Mouse (Mus musculus): ENCODE data around the gene Ring1. TPM values are rescaled to one million over a fixed set of nuclear protein-coding genes. Genes with fewer than 3 reads are reported as not detected.

The Ring1 gene
- polyA plus RNA-seq (2015; fragmentation: Nextera tagmentation; extraction: Ambion mirVana) = 14.7 and 18.7 TPM in 2 replicates

GRCm38 (mm10) chr17:34024317-34024821, at the start of gene Ring1:
TSS of gene Ring1 (minus strand) at chr17:34024680.
- Histone ChIP-seq H3K27ac (ENCODE audit: low read length) (peak within 1 kb of the TSS; percentile 96), H3K36me3 (ENCODE audit: insufficient read depth, low read length) (peaks cover 39% of the 10 kb centered on the region), H3K9ac (replicated peaks; ENCODE audit: low read length) (peak within 1 kb of the TSS; percentile 80), H3K9me3 (ENCODE audit: low read length) (peaks cover 10% of the 10 kb centered on the region; the same call in 1 of the 2 replicates), H3K4me2 (replicated peaks; ENCODE audit: low read depth, low read length) (peak within 1 kb of the TSS; percentile 85), H3K4me1 (ENCODE audit: insufficient read depth, low read length) (peaks cover 43% of the 10 kb centered on the region), H3K4me3 (ENCODE audit: low read length) (peak within 1 kb of the TSS; percentile 65), H3K27me3 (ENCODE audit: insufficient read depth, low read length) (no peaks in the 10 kb centered on the region)
- ATAC-seq (ENCODE audit: low FRiP score, low TSS enrichment) = peak; percentile 72
- WGBS = 0% methylated on average over 53 of the region's 58 CpGs

DNA sequence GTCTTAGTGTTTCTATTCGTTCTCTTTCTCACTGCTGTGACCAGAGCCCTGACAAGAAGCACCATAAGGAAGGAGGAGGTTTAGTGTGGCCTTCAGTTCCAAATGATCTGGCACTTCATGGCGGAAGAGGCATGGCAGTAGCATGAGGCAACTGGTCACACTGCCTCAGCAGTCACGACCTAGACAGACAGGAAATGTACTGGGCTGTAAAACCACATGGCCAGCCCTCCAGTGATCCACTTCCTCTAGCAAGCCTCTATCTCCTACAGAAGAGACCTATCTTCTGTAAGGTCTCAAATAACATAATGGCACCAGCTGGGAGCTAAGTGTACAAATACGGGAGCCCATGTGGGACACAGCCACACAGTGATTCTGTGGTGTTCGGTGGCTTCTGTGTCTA, 47.6 kb upstream of the Ring1 start:
- no peak overlapping the region for H3K4me3 ChIP-seq (ENCODE audit: low read length)
- no peaks in the 10 kb centered on the region for H3K36me3 ChIP-seq (ENCODE audit: insufficient read depth, low read length)
- H3K9me3 ChIP-seq (ENCODE audit: low read length) = peaks cover 3% of the 10 kb centered on the region; the same call in 1 of the 2 replicates
- WGBS = 70% methylated on average over 5 of the region's 5 CpGs
- peaks cover 16% of the 10 kb centered on the region for H3K27me3 ChIP-seq (ENCODE audit: insufficient read depth, low read length)
- H3K4me2 ChIP-seq (replicated peaks; ENCODE audit: low read depth, low read length) = no peak overlapping the region
- H3K4me1 ChIP-seq (ENCODE audit: insufficient read depth, low read length) = no peaks in the 10 kb centered on the region
- no peak overlapping the region for H3K9ac ChIP-seq (replicated peaks; ENCODE audit: low read length)
- no peak for ATAC-seq (ENCODE audit: low FRiP score, low TSS enrichment)
- no peak overlapping the region for H3K27ac ChIP-seq (ENCODE audit: low read length)

DNA sequence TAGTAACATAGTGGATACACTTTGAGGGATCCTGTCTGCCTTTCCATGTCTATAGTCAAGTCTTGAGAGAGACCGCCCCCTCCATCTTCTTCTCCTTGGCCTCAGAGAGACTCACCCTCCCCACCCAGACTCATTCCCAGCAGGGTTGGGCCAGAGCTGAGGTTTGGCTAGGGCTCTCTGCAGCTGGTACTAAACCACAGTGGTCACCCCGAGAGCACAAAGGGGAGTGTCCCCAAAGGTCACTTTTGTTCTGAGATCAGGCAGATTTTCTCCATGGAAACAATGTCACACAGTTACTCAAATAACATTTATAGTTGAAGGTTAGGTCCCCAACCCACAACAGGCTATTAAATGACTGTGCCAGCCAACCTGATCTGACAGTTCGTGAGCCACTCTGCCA, 44.4 kb upstream of the Ring1 start:
- ATAC-seq (ENCODE audit: low FRiP score, low TSS enrichment) = no peak

GRCm38 (mm10) chr17:34057224-34057623, 32.7 kb upstream of the Ring1 start:
- H3K4me1 ChIP-seq (ENCODE audit: insufficient read depth, low read length) = peaks cover 8% of the 10 kb centered on the region
- H3K9me3 ChIP-seq (ENCODE audit: low read length) = no peaks in the 10 kb centered on the region
- WGBS = 54% methylated on average over 7 of the region's 7 CpGs
- no peak for ATAC-seq (ENCODE audit: low FRiP score, low TSS enrichment)
- no peak overlapping the region for H3K27ac ChIP-seq (ENCODE audit: low read length)
- H3K9ac ChIP-seq (replicated peaks; ENCODE audit: low read length) = no peak overlapping the region
- H3K4me3 ChIP-seq (ENCODE audit: low read length) = no peak overlapping the region
- H3K4me2 ChIP-seq (replicated peaks; ENCODE audit: low read depth, low read length) = no peak overlapping the region
- no peaks in the 10 kb centered on the region for H3K36me3 ChIP-seq (ENCODE audit: insufficient read depth, low read length)
- no peaks in the 10 kb centered on the region for H3K27me3 ChIP-seq (ENCODE audit: insufficient read depth, low read length)

More for the DNA sequence above, 44.4 kb upstream of the Ring1 start:
- H3K4me3 ChIP-seq (ENCODE audit: low read length) = no peak overlapping the region
- H3K27ac ChIP-seq (ENCODE audit: low read length) = no peak overlapping the region
- H3K4me2 ChIP-seq (replicated peaks; ENCODE audit: low read depth, low read length) = no peak overlapping the region
- peaks cover 3% of the 10 kb centered on the region; the same call in 1 of the 2 replicates for H3K9me3 ChIP-seq (ENCODE audit: low read length)
- no peak overlapping the region for H3K9ac ChIP-seq (replicated peaks; ENCODE audit: low read length)
- H3K27me3 ChIP-seq (ENCODE audit: insufficient read depth, low read length) = no peaks in the 10 kb centered on the region
- 43% methylated on average over 3 of the region's 3 CpGs for WGBS
- no peaks in the 10 kb centered on the region for H3K36me3 ChIP-seq (ENCODE audit: insufficient read depth, low read length)
- no peaks in the 10 kb centered on the region for H3K4me1 ChIP-seq (ENCODE audit: insufficient read depth, low read length)

DNA sequence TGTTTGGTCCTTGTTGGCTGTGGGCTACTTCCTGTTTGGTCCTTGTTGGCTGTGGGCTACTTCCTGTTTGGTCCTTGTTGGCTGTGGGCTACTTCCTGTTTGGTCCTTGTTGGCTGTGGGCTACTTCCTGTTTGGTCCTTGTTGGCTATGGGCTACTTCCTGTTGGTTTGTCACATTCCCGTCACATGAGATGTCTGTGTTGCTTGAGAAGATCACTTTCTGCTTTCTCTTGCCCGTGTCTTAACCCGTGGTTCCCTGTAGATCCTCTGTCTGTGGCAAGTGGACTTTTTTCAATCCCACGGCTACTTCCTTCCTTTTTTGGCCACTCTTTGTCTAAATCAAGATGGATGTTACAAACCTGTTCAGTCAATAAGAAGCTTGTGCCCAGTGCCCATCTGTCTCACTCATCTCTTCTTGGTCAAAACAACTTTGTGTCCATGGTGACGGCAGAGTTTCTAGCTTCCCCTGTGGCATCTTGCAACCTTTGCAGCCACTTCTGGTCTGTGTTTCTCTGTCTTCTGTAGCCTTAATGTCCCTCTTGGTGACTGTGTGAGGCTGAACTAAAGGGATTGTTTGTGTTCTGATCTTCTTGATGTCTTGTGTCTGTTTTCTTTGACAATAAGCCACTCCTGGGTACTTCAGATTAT, 23.0 kb upstream of the Ring1 start:
- Histone ChIP-seq H3K27ac (ENCODE audit: low read length) (no peak overlapping the region), H3K4me3 (ENCODE audit: low read length) (no peak overlapping the region), H3K36me3 (ENCODE audit: insufficient read depth, low read length) (no peaks in the 10 kb centered on the region), H3K27me3 (ENCODE audit: insufficient read depth, low read length) (no peaks in the 10 kb centered on the region), H3K4me2 (replicated peaks; ENCODE audit: low read depth, low read length) (no peak overlapping the region), H3K9me3 (ENCODE audit: low read length) (peaks cover 7% of the 10 kb centered on the region; the same call in 1 of the 2 replicates), H3K9ac (replicated peaks; ENCODE audit: low read length) (no peak overlapping the region), H3K4me1 (ENCODE audit: insufficient read depth, low read length) (no peaks in the 10 kb centered on the region)
- WGBS = 92% methylated on average over 5 of the region's 5 CpGs
- ATAC-seq (ENCODE audit: low FRiP score, low TSS enrichment) = no peak

DNA sequence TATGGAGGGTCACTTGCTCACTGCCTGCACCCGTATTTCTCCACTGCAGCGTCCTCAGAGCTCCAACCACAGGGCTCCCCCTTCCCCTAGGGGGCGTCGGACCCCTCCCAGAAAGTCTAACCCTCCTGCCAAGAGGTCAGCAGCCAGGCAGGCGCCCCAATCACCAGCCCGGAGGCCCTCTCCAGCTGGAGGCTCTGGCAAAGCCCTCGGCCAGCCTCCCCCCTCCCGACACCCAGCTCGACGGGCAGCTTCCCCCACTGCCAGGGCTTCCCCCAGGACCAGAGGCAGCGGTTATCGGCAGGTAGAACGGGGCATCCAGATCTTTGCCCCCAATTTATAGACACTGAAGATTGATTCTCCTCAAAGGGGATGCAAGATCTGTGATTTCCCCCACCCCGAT, 21.5 kb upstream of the Ring1 start:
- 82% methylated on average over 14 of the region's 14 CpGs for WGBS
- Histone ChIP-seq H3K27me3 (ENCODE audit: insufficient read depth, low read length) (no peaks in the 10 kb centered on the region), H3K9me3 (ENCODE audit: low read length) (peaks cover 7% of the 10 kb centered on the region; the same call in 1 of the 2 replicates), H3K4me1 (ENCODE audit: insufficient read depth, low read length) (peaks cover 7% of the 10 kb centered on the region), H3K36me3 (ENCODE audit: insufficient read depth, low read length) (no peaks in the 10 kb centered on the region), H3K27ac (ENCODE audit: low read length) (no peak overlapping the region), H3K9ac (replicated peaks; ENCODE audit: low read length) (no peak overlapping the region), H3K4me3 (ENCODE audit: low read length) (no peak overlapping the region), H3K4me2 (replicated peaks; ENCODE audit: low read depth, low read length) (no peak overlapping the region)
- ATAC-seq (ENCODE audit: low FRiP score, low TSS enrichment) = no peak

DNA sequence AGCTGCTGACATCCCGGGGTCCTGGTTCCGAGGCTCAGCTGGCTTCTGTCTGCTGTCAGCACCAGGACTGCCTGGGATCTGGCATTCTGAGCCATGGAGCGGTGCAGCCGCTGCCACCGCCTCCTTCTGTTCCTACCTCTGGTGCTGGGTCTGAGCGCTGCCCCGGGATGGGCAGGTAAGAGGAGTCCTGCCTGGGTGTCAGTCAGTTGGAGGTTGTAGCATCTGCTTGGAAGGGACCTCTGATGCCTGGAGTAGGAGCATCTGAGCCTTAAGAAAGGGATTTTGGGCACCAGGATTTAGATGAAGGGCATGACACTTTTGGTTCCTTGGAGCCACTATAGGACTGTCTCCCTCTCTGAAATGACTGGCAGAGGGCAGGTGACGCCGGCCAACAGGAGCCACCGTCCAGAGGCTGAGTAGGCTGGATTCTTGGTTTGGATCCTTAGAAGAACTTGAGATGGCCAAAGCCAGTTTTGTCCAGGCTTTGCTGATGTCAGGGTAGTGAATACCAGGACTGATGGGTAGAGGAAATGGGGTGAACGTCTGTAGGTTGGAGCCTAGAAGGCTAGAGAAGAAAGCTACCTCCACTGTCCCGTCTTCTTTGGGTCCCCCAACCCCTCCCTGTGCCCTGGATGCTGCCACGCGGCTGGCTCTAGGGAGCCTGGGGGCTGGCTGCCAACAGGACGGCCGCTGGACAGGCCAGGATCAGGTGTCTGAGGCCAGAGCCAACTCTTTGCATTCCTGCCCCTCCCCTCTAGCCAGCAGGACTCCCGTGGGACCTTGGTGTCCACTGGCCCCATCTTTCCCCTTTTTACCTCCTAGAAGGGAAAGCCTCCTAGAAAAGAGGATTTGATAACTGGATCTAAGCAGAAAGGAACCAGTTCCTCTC, 15.3 kb upstream of the Ring1 start:
- WGBS = 15% methylated on average over 17 of the region's 17 CpGs

DNA sequence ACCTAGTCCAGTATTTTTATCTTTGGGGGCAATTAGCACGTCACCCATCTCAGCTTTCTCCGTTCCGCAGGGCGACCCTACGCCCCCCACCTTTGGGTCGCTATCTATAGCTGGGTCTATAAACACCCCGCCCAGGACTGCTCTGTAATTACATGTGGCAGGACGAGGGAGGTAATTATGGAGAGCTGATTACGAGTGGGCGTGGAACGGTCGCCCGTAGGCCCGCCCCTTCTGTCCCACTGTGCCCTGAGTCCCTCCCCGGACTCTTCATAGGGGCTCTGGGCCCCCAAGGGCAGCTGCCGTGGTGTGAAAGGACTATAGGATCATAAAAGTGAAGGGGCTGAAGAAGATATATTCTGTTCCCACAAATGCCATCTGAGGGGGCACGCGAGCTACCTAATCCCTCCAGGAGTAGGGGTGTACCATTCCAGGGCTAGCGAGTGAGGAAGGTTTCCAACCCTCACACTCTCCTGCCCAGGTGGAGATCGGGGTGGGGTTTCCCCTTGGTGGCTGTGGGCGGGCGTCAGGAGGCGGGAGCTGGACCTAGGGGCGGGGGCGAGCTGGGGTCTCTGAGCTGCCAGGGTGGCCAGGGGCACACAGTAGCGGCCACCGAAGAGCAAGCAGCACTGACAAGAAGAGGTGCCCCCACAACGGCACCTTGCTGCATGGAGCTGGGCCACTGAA, 14.5 kb upstream of the Ring1 start, which contains the start of gene Col11a2:
Col11a2 (plus strand) TSS at position 560 of the 684 bp plus-strand sequence.
- H3K9ac ChIP-seq (replicated peaks; ENCODE audit: low read length) = peak within 1 kb of the TSS; percentile 50
- H3K27ac ChIP-seq (ENCODE audit: low read length) = no peak within 1 kb of the TSS
- WGBS = 4% methylated on average over 28 of the region's 28 CpGs
- H3K4me1 ChIP-seq (ENCODE audit: insufficient read depth, low read length) = peaks cover 31% of the 10 kb centered on the region
- H3K9me3 ChIP-seq (ENCODE audit: low read length) = no peaks in the 10 kb centered on the region
- H3K4me2 ChIP-seq (replicated peaks; ENCODE audit: low read depth, low read length) = peak within 1 kb of the TSS; percentile 58
- peaks cover 38% of the 10 kb centered on the region for H3K36me3 ChIP-seq (ENCODE audit: insufficient read depth, low read length)
- H3K4me3 ChIP-seq (ENCODE audit: low read length) = peak within 1 kb of the TSS; percentile 27
- H3K27me3 ChIP-seq (ENCODE audit: insufficient read depth, low read length) = 0 out of 2 replicates have a peak, but pooled peaks cover 3% of the 10 kb centered on the region
- ATAC-seq (ENCODE audit: low FRiP score, low TSS enrichment) = peak; percentile 46

More for the DNA sequence above, 15.3 kb upstream of the Ring1 start:
- Histone ChIP-seq H3K9ac (replicated peaks; ENCODE audit: low read length) (peak overlapping the region; percentile 50), H3K27me3 (ENCODE audit: insufficient read depth, low read length) (0 out of 2 replicates have a peak, but pooled peaks cover 3% of the 10 kb centered on the region), H3K4me1 (ENCODE audit: insufficient read depth, low read length) (peaks cover 31% of the 10 kb centered on the region), H3K4me2 (replicated peaks; ENCODE audit: low read depth, low read length) (peak overlapping the region; percentile 58), H3K27ac (ENCODE audit: low read length) (no peak overlapping the region), H3K9me3 (ENCODE audit: low read length) (no peaks in the 10 kb centered on the region), H3K36me3 (ENCODE audit: insufficient read depth, low read length) (peaks cover 31% of the 10 kb centered on the region), H3K4me3 (ENCODE audit: low read length) (peak overlapping the region; percentile 27)
- 0 out of 2 replicates have a peak, but pooled peaks have one; percentile 4 for ATAC-seq (ENCODE audit: low FRiP score, low TSS enrichment)

- no peak overlapping the region for H3K27ac ChIP-seq (ENCODE audit: low read length)
- 11% methylated on average over 20 of the region's 21 CpGs for WGBS
- peaks cover 41% of the 10 kb centered on the region for H3K36me3 ChIP-seq (ENCODE audit: insufficient read depth, low read length)
- no peak for ATAC-seq (ENCODE audit: low FRiP score, low TSS enrichment)
- H3K9me3 ChIP-seq (ENCODE audit: low read length) = no peaks in the 10 kb centered on the region
- H3K4me3 ChIP-seq (ENCODE audit: low read length) = peak overlapping the region; percentile 27
- peak overlapping the region; percentile 58 for H3K4me2 ChIP-seq (replicated peaks; ENCODE audit: low read depth, low read length)
- 0 out of 2 replicates have a peak, but pooled peaks cover 3% of the 10 kb centered on the region for H3K27me3 ChIP-seq (ENCODE audit: insufficient read depth, low read length)
- peaks cover 34% of the 10 kb centered on the region for H3K4me1 ChIP-seq (ENCODE audit: insufficient read depth, low read length)
- H3K9ac ChIP-seq (replicated peaks; ENCODE audit: low read length) = peak overlapping the region; percentile 50; the same call in 1 of the 2 replicates
These were observed 14.0 kb upstream of the Ring1 start for GRCm38 (mm10) chr17:34038440-34038839.

Data from kidney, embryonic 16.5 days (tissue).